Mouse (Mus musculus) midbrain, embryonic 10.5 days (tissue): ENCODE measurements around the gene Fntb. TPM values are rescaled to one million over a fixed set of nuclear protein-coding genes. Genes with fewer than 3 reads are reported as not detected.

Source experiments
- DNase-seq: peaks from one replicate; pipeline ENCODE4 v3.0.0-alpha.2; 2017; ENCODE audit warnings: low spot score
- H3K27ac ChIP-seq: fragments of 300-500 bp; sonication (generic); replicated peaks from 2 replicates; pipeline ENCODE4 v1.5.1; 2016; ENCODE audit warnings: mild to moderate bottlenecking
- H3K27me3 ChIP-seq: fragments of 300-500 bp; sonication (generic); 2 replicates; pipeline ENCODE4 v1.6.1; 2016; ENCODE audit warnings: low read depth, mild to moderate bottlenecking; ENCODE audit not compliant: poor library complexity, severe bottlenecking
- H3K36me3 ChIP-seq: fragments of 300-500 bp; sonication (generic); 2 replicates; pipeline ENCODE4 v1.6.1; 2016; ENCODE audit warnings: mild to moderate bottlenecking, moderate library complexity
- H3K4me1 ChIP-seq: fragments of 300-500 bp; sonication (generic); 2 replicates; pipeline ENCODE4 v1.6.1; 2016
- H3K4me3 ChIP-seq: fragments of 300-500 bp; sonication (generic); 2 replicates; pipeline ENCODE4 v1.5.1; 2016; ENCODE audit warnings: mild to moderate bottlenecking, moderate library complexity
- H3K9me3 ChIP-seq: fragments of 300-500 bp; sonication (generic); replicated peaks from 2 replicates; pipeline ENCODE4 v1.6.1; 2016; ENCODE audit warnings: mild to moderate bottlenecking
- WGBS: fragments of 180-500 bp; shearing (Covaris S2); methylation state at CpG from one replicate; pipeline ENCODE4 v1.1.7; 2016; 5-methylcytosine and 5-hydroxymethylcytosine counted together
- polyA plus RNA-seq: library from polyadenylated mRNA; unstranded; fragments of >200 nt; fragmentation: Nextera tagmentation; extraction: Ambion mirVana; gene quantifications from 2 replicates; pipeline ENCODE4 v1.2.1, GENCODE M21; 2016

Gene Fntb
- polyA plus RNA-seq, 1 experiment from 2014 or later, result 49.9 TPM

DNA sequence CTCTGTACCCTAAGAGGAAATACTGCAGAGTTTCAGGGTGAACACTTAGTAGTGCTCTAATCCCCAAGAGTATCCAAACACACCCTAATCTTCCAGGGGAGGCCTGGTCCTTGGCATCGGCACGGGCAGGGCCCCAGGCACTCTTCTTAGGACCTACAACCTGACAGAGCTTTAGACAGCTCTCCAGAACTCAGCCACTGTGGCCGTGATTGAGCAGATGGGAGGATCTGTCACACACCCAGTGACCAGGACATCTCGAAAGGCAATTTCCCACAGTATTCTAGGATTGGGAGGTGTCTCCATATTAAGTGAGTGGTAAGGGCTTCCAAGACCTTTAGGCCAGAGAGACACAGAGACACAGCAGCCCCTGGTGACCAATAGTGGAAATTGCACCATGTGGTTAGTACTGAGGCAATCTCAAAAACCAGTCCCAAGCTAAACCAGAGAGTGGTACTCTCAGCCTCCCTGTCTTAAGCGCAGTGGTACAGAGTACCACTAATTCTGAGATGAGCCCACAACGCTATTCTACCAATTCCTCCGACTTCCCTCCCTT is 38.4 kb downstream of the Fntb start:
- DNase-seq, result peak; percentile 41
- H3K27me3 ChIP-seq, result peaks cover 6% of the 10 kb centered on the region
- H3K4me1 ChIP-seq, result peaks cover 14% of the 10 kb centered on the region
- H3K27ac ChIP-seq, result no peak overlapping the region
- no peaks in the 10 kb centered on the region for H3K36me3 ChIP-seq
- no peak overlapping the region for H3K4me3 ChIP-seq
- no peaks in the 10 kb centered on the region for H3K9me3 ChIP-seq
- WGBS, result 63% methylated on average over 7 of the region's 7 CpGs

GRCm38 (mm10) chr12:76805056-76805811 is 39.8 kb downstream of the Fntb start:
- peaks cover 6% of the 10 kb centered on the region for H3K27me3 ChIP-seq
- no peaks in the 10 kb centered on the region for H3K36me3 ChIP-seq
- H3K4me1 ChIP-seq, result peaks cover under 1% of the 10 kb centered on the region; the same call in 1 of the 2 replicates
- 94% methylated on average over 10 of the region's 10 CpGs for WGBS
- DNase-seq, result no peak
- H3K27ac ChIP-seq, result no peak overlapping the region
- no peak overlapping the region for H3K4me3 ChIP-seq
- H3K9me3 ChIP-seq, result no peaks in the 10 kb centered on the region

GRCm38 (mm10) chr12:76807796-76808195 is 42.4 kb downstream of the Fntb start:
- Histone ChIP-seq H3K9me3 (no peaks in the 10 kb centered on the region), H3K4me3 (no peak overlapping the region), H3K27me3 (peaks cover 6% of the 10 kb centered on the region), H3K36me3 (0 out of 2 replicates have a peak, but pooled peaks cover 3% of the 10 kb centered on the region), H3K4me1 (no peaks in the 10 kb centered on the region), H3K27ac (no peak overlapping the region)
- WGBS, result 86% methylated on average over 10 of the region's 10 CpGs
- DNase-seq, result no peak

DNA sequence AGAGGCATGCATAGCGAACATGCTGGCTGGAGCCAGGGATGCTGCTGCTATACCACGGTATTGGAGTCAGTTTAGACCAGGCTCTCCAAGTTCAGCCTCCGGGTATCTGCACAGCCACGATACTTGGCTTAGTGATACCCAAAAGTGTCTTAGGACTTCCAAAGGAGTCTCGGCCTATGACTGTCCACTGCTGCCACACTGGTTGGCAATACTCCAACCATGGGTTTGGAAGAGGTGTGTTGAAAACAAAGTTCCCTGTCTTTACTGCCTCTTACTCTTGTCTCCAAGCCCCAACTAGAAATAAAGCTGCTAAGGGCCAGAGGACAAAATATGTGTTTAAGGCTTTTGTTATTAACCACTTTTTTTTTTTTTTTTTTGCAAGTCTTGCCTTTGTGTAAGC is 45.1 kb downstream of the Fntb start:
- Histone ChIP-seq H3K4me3 (no peak overlapping the region), H3K27me3 (no peaks in the 10 kb centered on the region), H3K27ac (no peak overlapping the region), H3K4me1 (no peaks in the 10 kb centered on the region), H3K9me3 (no peaks in the 10 kb centered on the region), H3K36me3 (0 out of 2 replicates have a peak, but pooled peaks cover 3% of the 10 kb centered on the region)
- DNase-seq, result no peak
- WGBS, result 98% methylated on average over 5 of the region's 5 CpGs

DNA sequence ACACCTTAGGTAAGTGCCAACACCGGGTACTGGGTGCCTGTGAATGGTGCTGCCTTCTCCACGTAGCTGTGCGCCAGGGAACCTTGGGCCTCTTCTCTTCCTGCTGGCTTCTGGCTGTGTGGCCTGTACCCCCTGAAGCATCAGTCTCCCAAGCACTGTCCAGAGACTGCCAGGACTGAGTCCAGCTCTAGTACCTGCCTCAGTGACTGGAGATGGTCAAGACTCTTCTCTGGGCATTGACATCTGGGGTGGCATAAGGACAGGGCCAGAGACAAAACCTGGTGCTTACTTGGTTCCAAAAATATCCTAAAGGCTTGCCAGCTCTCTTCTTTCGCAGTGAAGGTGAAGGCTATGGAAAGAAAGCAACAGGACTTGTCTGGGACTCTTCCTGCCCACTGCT is 45.6 kb downstream of the Fntb start:
- WGBS, result 91% methylated on average over 4 of the region's 4 CpGs
- H3K4me1 ChIP-seq, result no peaks in the 10 kb centered on the region
- H3K4me3 ChIP-seq, result no peak overlapping the region

DNA sequence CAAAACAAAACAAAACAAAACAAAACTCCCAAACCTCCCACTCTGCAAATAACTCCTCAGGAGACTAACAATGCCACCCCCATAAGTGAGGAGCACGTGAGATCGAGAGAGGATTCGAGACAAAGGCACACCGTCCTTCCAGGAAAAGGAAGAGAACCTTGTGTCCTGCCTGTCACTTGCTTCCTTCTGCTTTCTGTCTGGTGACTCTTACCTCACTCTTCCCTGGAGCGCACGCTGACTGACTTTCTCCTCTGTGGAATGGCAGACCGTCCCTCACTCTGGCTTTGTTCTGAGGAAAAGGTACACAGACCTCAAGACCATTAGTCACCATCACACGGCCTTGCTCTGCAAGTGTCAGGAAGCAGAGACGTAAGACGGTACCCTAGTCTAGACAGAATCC is 48.2 kb downstream of the Fntb start:
- DNase-seq, result no peak
- 81% methylated on average over 10 of the region's 10 CpGs for WGBS
- Histone ChIP-seq H3K36me3 (0 out of 2 replicates have a peak, but pooled peaks cover 3% of the 10 kb centered on the region), H3K27ac (no peak overlapping the region), H3K4me1 (peaks cover 23% of the 10 kb centered on the region), H3K27me3 (peaks cover 4% of the 10 kb centered on the region; the same call in 1 of the 2 replicates), H3K9me3 (no peaks in the 10 kb centered on the region), H3K4me3 (no peak overlapping the region)

More for the DNA sequence above, 45.6 kb downstream of the Fntb start:
- Histone ChIP-seq H3K9me3 (no peaks in the 10 kb centered on the region), H3K27me3 (no peaks in the 10 kb centered on the region; the same call in 1 of the 2 replicates), H3K36me3 (0 out of 2 replicates have a peak, but pooled peaks cover 3% of the 10 kb centered on the region), H3K27ac (no peak overlapping the region)
- no peak for DNase-seq

- Histone ChIP-seq H3K27me3 (peaks cover 10% of the 10 kb centered on the region), H3K4me1 (peaks cover 29% of the 10 kb centered on the region), H3K4me3 (no peak overlapping the region), H3K36me3 (0 out of 2 replicates have a peak, but pooled peaks cover 3% of the 10 kb centered on the region), H3K9me3 (no peaks in the 10 kb centered on the region), H3K27ac (no peak overlapping the region)
- 81% methylated on average over 2 of the region's 2 CpGs for WGBS
- no peak for DNase-seq
Measured at GRCm38 (mm10) chr12:76814120-76814519, 48.7 kb downstream of the Fntb start.

- H3K9me3 ChIP-seq, result no peaks in the 10 kb centered on the region
- no peak overlapping the region for H3K4me3 ChIP-seq
- WGBS, result 48% methylated on average over 4 of the region's 4 CpGs
- H3K27ac ChIP-seq, result peak overlapping the region; percentile 78
- H3K4me1 ChIP-seq, result peaks cover 54% of the 10 kb centered on the region
- DNase-seq, result no peak
- no peaks in the 10 kb centered on the region for H3K36me3 ChIP-seq
- peaks cover 36% of the 10 kb centered on the region for H3K27me3 ChIP-seq
Measured at GRCm38 (mm10) chr12:76816720-76817119, 51.3 kb downstream of the Fntb start.

DNA sequence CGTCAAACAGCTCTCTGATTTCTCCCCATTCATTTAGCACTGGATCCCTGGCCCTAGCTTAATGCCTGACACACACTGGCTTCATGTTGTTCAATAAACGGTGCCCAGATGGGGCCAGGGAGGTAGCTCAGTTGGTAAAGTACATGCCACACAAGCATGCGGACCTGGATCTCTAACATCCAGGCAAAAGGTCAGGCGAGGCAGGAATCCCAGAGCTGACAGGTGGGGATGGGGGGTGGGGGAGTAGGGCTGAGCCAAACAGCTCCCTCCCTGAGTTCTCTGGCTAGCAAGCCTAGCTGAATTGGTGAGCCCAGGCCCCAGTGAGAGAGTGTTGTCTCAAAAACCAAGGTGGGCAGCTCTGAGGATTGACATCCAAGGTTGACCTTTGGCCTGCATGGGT is 51.8 kb downstream of the Fntb start:
- 58% methylated on average over 4 of the region's 4 CpGs for WGBS
- H3K27ac ChIP-seq, result peak overlapping the region; percentile 78
- no peak for DNase-seq

DNA sequence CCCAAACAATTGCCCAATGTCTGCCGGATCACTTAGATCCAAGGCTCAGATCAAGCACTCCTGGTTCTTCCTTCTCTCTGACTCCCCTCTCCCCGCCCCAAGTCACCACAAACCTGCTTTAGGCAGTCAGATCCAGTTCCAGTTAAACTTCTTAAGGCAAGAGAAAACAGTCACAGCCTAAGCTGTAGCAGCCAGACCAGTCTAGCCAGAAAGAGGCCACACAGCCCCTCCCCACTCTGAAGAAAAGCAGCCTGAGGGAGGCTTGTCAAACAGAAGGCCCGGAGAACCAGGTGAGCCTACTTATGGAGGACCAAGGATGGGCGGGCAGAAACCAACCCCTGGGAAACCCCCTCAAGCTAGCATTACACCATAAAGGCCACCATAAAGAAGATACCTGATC is 52.7 kb downstream of the Fntb start:
- Histone ChIP-seq H3K36me3 (no peaks in the 10 kb centered on the region), H3K27ac (peak overlapping the region; percentile 78), H3K9me3 (no peaks in the 10 kb centered on the region), H3K4me3 (no peak overlapping the region), H3K27me3 (peaks cover 50% of the 10 kb centered on the region), H3K4me1 (peaks cover 66% of the 10 kb centered on the region)
- DNase-seq, result peak; percentile 28
- 52% methylated on average over 4 of the region's 4 CpGs for WGBS

More for the DNA sequence above, 51.8 kb downstream of the Fntb start:
- H3K27me3 ChIP-seq, result peaks cover 41% of the 10 kb centered on the region
- no peaks in the 10 kb centered on the region for H3K36me3 ChIP-seq
- H3K4me3 ChIP-seq, result no peak overlapping the region
- peaks cover 59% of the 10 kb centered on the region for H3K4me1 ChIP-seq
- no peaks in the 10 kb centered on the region for H3K9me3 ChIP-seq

GRCm38 (mm10) chr12:76818908-76819307 is 53.5 kb downstream of the Fntb start:
- WGBS, result 91% methylated on average over 9 of the region's 9 CpGs
- H3K4me1 ChIP-seq, result peaks cover 66% of the 10 kb centered on the region
- DNase-seq, result no peak
- H3K9me3 ChIP-seq, result no peaks in the 10 kb centered on the region
- no peak overlapping the region for H3K4me3 ChIP-seq
- no peaks in the 10 kb centered on the region for H3K36me3 ChIP-seq
- H3K27ac ChIP-seq, result no peak overlapping the region
- H3K27me3 ChIP-seq, result peaks cover 58% of the 10 kb centered on the region

DNA sequence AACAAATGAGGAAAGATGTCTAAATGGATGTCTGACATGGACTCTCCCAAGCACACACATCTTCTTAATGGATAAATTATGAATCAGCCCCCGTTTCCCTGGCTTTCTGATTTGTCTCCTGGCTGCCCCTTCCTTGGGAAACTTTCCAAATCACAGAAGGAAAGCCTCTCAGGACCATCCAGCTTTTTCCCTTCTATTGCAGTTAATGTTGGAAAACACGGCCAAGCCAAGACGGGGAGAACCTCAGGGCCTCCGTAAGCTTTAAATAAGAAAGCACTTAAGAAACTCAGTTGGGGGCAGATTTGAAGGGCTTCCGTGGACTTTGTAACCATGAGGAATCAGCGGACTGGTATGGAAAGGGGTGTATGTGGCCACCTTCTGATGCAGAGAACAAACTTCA is 54.4 kb downstream of the Fntb start:
- H3K4me3 ChIP-seq, result no peak overlapping the region
- peaks cover 67% of the 10 kb centered on the region for H3K27me3 ChIP-seq
- no peak for DNase-seq
- peaks cover 66% of the 10 kb centered on the region for H3K4me1 ChIP-seq
- no peaks in the 10 kb centered on the region for H3K9me3 ChIP-seq
- H3K27ac ChIP-seq, result no peak overlapping the region
- no peaks in the 10 kb centered on the region for H3K36me3 ChIP-seq
- 66% methylated on average over 6 of the region's 6 CpGs for WGBS

DNA sequence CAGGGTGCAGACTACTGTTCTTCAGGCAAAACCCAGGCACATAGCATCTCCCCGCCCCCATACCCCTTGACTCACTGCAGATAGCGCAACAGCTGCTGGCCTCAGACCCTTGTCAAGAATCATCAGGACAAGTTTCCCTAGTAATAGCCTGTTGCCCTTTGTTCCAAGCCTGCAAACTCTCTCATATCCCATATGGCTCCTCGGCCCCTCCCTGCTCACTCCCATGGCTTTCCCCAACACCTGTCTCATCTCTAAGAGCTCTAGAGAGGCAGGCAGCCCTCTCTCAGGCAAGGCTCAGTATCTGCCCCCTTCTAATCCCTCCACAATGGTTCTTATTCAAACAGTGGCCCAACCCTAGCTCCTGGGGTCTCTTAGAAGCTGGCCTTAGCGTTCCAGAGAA is 55.2 kb downstream of the Fntb start:
- no peaks in the 10 kb centered on the region for H3K36me3 ChIP-seq
- peak overlapping the region; percentile 47; the same call in 1 of the 2 replicates for H3K27ac ChIP-seq
- peaks cover 75% of the 10 kb centered on the region for H3K27me3 ChIP-seq
- no peaks in the 10 kb centered on the region for H3K9me3 ChIP-seq
- peaks cover 66% of the 10 kb centered on the region for H3K4me1 ChIP-seq
- H3K4me3 ChIP-seq, result peak overlapping the region; percentile 79
- 44% methylated on average over 4 of the region's 4 CpGs for WGBS
- peak; percentile 28 for DNase-seq
